Mouse (Mus musculus) cortical plate, adult 2 months (tissue): Measurements from ENCODE around the gene Zfp787.

ENCODE experiments used
- CTCF ChIP-seq: fragments of 200-500 bp; IDR thresholded peaks from 2 replicates; pipeline ENCODE4 v1.5.1; 2011; ENCODE audit warnings: mild to moderate bottlenecking, control low read depth, low read length; ENCODE audit not compliant: insufficient read depth; ENCODE audit errors: extremely low read depth
- POLR2A ChIP-seq: fragments of 200-500 bp; IDR thresholded peaks from 2 replicates; pipeline ENCODE4 v1.6.1; 2011; ENCODE audit warnings: mild to moderate bottlenecking, low read length, control low read depth; ENCODE audit not compliant: insufficient read depth; ENCODE audit errors: extremely low read depth

GRCm38 (mm10) chr7:6185391-6185790, 29.6 kb upstream of the Zfp787 start:
- TF ChIP-seq CTCF (no peak), POLR2A (no peak)
